Mouse (Mus musculus): ENCODE data around the gene Fbxl17. TPM values are rescaled to one million over a fixed set of nuclear protein-coding genes. Genes with fewer than 3 reads are reported as not detected.

Fbxl17 gene
- total and polyA plus RNA-seq, 3 experiments, result 7.8 to 25.9 (median 25.5) TPM

DNA sequence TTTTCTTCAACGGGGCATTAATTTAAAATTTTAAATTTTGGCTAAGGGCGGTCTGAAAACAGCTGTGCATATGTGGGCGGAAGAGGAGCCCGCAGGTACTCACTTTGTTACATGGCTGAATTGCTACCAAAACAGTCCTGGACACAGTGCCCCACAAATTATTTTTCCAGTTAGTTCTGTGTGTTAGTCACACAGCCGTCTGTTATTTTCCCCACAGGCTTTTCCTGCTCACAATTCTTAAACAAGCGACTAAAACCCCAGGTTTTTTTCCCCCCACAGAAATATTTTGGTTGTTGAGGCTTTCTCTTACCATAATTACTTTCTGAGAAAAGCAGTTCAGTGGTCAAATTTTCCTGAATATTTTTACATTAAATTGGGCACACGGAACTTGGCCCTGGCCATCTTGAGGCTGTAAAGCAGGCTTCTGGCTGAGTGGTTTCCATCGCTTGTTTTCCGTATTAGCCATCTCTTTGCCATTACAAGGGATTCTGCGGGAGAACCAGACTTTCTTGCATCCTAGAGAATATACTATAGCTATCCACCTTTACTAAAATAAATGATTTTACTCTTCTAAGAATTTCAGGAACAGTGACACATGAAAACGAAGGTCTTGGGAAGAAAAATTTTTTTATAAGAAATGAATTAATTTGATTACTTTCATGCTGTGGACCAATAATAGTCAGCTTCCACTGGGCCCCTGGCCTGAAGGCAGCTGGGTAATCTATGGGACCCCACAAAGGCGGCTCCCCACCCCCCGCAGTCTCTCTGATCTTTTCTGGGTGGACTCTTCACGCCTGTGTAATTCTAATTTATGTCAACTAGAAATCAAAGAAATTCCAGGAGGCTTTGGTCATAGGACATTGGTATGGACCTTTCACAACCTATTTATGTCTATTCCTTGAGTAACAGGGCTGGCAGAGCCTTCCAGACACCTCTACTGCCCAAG, 424.5 kb downstream of the Fbxl17 start:
- H3K79me2 ChIP-seq (replicated peaks; ENCODE audit: control insufficient read depth, insufficient read depth, low read length), result no peaks in the 10 kb centered on the region
- DNase-seq, result no peak
- intact Hi-C loops (cut with DNase I), result no loop called here
- H3K27me3 ChIP-seq (ENCODE audit: control insufficient read depth, insufficient read depth, low read length), result no peaks in the 10 kb centered on the region
- peaks cover 3% of the 10 kb centered on the region; the same call in 1 of the 2 replicates for H3K4me1 ChIP-seq (ENCODE audit: control insufficient read depth, insufficient read depth, low read length)
- no peaks in the 10 kb centered on the region for H3K36me3 ChIP-seq (ENCODE audit: control insufficient read depth, insufficient read depth, low read length)
- H3K9ac ChIP-seq (ENCODE audit: low read depth, low read length), result no peak overlapping the region
- no peak overlapping the region for H3K4me3 ChIP-seq
- TF ChIP-seq POLR2A (IDR thresholded peaks at IDR 0.05; ENCODE audit: insufficient read depth, low read depth, low read length), result no peak
- TF ChIP-seq CTCF (IDR thresholded peaks at IDR 0.05), result no peak
- TF ChIP-seq EP300 (IDR thresholded peaks at IDR 0.05; ENCODE audit: insufficient read depth, low read depth, low read length), result no peak
- 93% methylated on average over 14 of the region's 14 CpGs for WGBS
- no peak overlapping the region for H3K27ac ChIP-seq

- 49% methylated on average over 6 of the region's 6 CpGs for WGBS
These were observed 426.5 kb downstream of the Fbxl17 start for GRCm38 (mm10) chr17:63073342-63073741.

GRCm38 (mm10) chr17:63071134-63071923, 428.5 kb downstream of the Fbxl17 start:
- intact Hi-C loops (cut with DNase I), result no loop called here
- TF ChIP-seq POLR2A (IDR thresholded peaks at IDR 0.05; ENCODE audit: insufficient read depth, low read depth, low read length) (no peak), CTCF (IDR thresholded peaks at IDR 0.05) (no peak), EP300 (IDR thresholded peaks at IDR 0.05; ENCODE audit: insufficient read depth, low read depth, low read length) (no peak)
- WGBS, result 79% methylated on average over 15 of the region's 15 CpGs

More at GRCm38 (mm10) chr17:63073342-63073741, 426.5 kb downstream of the Fbxl17 start:
- intact Hi-C loops (cut with DNase I), result no loop called here
- H3K27ac ChIP-seq, result no peak overlapping the region
- H3K79me2 ChIP-seq (replicated peaks; ENCODE audit: control insufficient read depth, insufficient read depth, low read length), result no peaks in the 10 kb centered on the region
- H3K36me3 ChIP-seq (ENCODE audit: control insufficient read depth, insufficient read depth, low read length), result no peaks in the 10 kb centered on the region
- no peak for DNase-seq
- no peak for TF ChIP-seq EP300 (IDR thresholded peaks at IDR 0.05; ENCODE audit: insufficient read depth, low read depth, low read length)
- no peak for TF ChIP-seq POLR2A (IDR thresholded peaks at IDR 0.05; ENCODE audit: insufficient read depth, low read depth, low read length)
- no peak for TF ChIP-seq CTCF (IDR thresholded peaks at IDR 0.05)
- H3K4me1 ChIP-seq (ENCODE audit: control insufficient read depth, insufficient read depth, low read length), result peaks cover 7% of the 10 kb centered on the region; the same call in 1 of the 2 replicates
- H3K4me3 ChIP-seq, result no peak overlapping the region
- H3K9ac ChIP-seq (ENCODE audit: low read depth, low read length), result no peak overlapping the region
- no peaks in the 10 kb centered on the region for H3K27me3 ChIP-seq (ENCODE audit: control insufficient read depth, insufficient read depth, low read length)

DNA sequence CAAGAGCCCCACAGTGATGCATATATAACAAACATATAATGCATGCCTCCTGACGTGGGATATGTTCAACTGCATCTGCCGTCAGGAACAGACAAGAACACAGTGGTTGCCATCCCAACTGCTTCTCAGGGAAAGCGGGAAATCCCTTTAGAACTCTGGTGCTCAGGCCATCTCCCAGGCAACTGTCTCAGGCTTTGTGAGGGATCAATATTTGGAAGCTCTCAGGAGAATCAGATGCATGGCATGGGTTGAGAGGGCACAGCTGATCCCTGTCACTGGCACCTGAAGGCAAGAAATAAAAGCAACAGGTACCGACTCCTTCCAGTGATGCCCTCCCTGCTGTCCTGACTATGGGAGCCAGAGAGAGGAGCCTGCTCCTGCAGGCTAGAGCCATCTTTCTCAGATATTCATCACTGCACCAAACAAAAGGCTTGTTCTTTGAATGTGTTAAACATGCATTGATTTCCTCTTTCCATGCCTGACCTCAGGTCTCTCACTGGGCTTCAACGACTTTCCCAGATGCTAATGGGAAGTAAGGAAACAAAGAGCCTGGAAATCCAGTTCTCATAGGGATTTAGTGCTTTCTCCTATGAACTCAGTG, 429.6 kb downstream of the Fbxl17 start:
- intact Hi-C loops (cut with DNase I), result no loop called here
- DNase-seq, result peak in 1 of 2 experiments; percentile 14
- Histone ChIP-seq H3K27me3 (ENCODE audit: control insufficient read depth, insufficient read depth, low read length) (no peaks in the 10 kb centered on the region), H3K27ac (no peak overlapping the region), H3K4me1 (ENCODE audit: control insufficient read depth, insufficient read depth, low read length) (peaks cover 7% of the 10 kb centered on the region; the same call in 1 of the 2 replicates), H3K4me3 (no peak overlapping the region), H3K9ac (ENCODE audit: low read depth, low read length) (no peak overlapping the region), H3K79me2 (replicated peaks; ENCODE audit: control insufficient read depth, insufficient read depth, low read length) (no peaks in the 10 kb centered on the region), H3K36me3 (ENCODE audit: control insufficient read depth, insufficient read depth, low read length) (no peaks in the 10 kb centered on the region)
- TF ChIP-seq CTCF (IDR thresholded peaks at IDR 0.05) (no peak), EP300 (IDR thresholded peaks at IDR 0.05; ENCODE audit: insufficient read depth, low read depth, low read length) (no peak), POLR2A (IDR thresholded peaks at IDR 0.05; ENCODE audit: insufficient read depth, low read depth, low read length) (no peak)
- whole genome bisulfite sequencing, result 65% methylated on average over 5 of the region's 5 CpGs

More at GRCm38 (mm10) chr17:63071134-63071923, 428.5 kb downstream of the Fbxl17 start:
- H3K9ac ChIP-seq (ENCODE audit: low read depth, low read length), result no peak overlapping the region
- no peaks in the 10 kb centered on the region for H3K36me3 ChIP-seq (ENCODE audit: control insufficient read depth, insufficient read depth, low read length)
- H3K79me2 ChIP-seq (replicated peaks; ENCODE audit: control insufficient read depth, insufficient read depth, low read length), result no peaks in the 10 kb centered on the region
- peaks cover 7% of the 10 kb centered on the region; the same call in 1 of the 2 replicates for H3K4me1 ChIP-seq (ENCODE audit: control insufficient read depth, insufficient read depth, low read length)
- no peak for DNase-seq
- no peaks in the 10 kb centered on the region for H3K27me3 ChIP-seq (ENCODE audit: control insufficient read depth, insufficient read depth, low read length)
- no peak overlapping the region for H3K4me3 ChIP-seq
- H3K27ac ChIP-seq, result no peak overlapping the region

- no peaks in the 10 kb centered on the region for H3K79me2 ChIP-seq (replicated peaks; ENCODE audit: control insufficient read depth, insufficient read depth, low read length)
- H3K4me3 ChIP-seq, result no peak overlapping the region
- no peak for DNase-seq
- no peaks in the 10 kb centered on the region for H3K27me3 ChIP-seq (ENCODE audit: control insufficient read depth, insufficient read depth, low read length)
- no peaks in the 10 kb centered on the region for H3K36me3 ChIP-seq (ENCODE audit: control insufficient read depth, insufficient read depth, low read length)
- TF ChIP-seq CTCF (IDR thresholded peaks at IDR 0.05) (no peak), EP300 (IDR thresholded peaks at IDR 0.05; ENCODE audit: insufficient read depth, low read depth, low read length) (no peak), POLR2A (IDR thresholded peaks at IDR 0.05; ENCODE audit: insufficient read depth, low read depth, low read length) (no peak)
- H3K27ac ChIP-seq, result no peak overlapping the region
- WGBS, result 48% methylated on average over 5 of the region's 5 CpGs
- intact Hi-C loops (cut with DNase I), result no loop called here
- H3K4me1 ChIP-seq (ENCODE audit: control insufficient read depth, insufficient read depth, low read length), result no peaks in the 10 kb centered on the region; the same call in 1 of the 2 replicates
- no peak overlapping the region for H3K9ac ChIP-seq (ENCODE audit: low read depth, low read length)
These were observed 437.0 kb downstream of the Fbxl17 start for GRCm38 (mm10) chr17:63062785-63063184.
